Mouse (Mus musculus): ENCODE measurements around the gene Nup35. TPM values are rescaled to one million over a fixed set of nuclear protein-coding genes. Genes with fewer than 3 reads are reported as not detected.

Nup35 gene
- total and polyA plus RNA-seq, 2 experiments from 2014 or later, result 30.4 to 48.1 TPM

DNA sequence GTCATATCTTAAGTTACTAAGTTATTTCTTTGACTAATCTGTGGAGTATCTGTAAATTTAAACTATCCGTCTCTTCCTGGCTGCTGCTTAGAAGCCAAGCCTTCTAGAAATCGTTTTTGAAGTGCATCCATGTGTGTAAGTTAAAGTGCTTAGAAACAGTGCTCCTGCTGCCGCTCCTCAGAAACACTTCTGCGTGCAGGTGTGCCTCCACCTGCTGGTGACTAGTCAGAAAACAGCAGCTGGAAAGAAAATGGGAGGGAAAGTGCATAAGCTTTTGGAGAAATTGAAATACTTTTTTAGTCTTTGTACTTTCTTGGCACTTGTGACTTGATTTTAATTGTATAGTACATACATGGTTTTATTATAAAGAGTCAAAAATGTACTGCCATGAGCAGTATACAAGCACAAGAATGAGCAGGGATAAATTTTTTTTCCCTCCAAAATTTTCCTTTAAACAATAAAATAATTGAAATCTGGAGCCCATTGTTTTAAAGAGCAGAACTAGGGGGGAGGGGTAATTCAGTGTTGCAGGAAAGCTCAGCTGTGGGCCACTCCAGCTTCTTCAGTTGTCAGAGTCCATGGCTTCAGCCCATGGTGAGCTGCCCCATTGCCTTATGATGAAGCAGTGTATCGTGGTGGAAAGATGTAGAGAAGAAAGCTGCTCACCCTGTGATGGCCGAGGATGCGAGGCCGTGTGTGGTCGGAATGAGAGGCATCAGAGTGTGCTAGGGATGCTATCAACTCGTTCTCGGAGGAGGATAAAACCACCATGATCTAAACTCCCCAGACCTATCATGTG is 53.0 kb downstream of the Nup35 start:
- Histone ChIP-seq H3K27me3 (ENCODE audit: insufficient read depth, low read length) (no peaks in the 10 kb centered on the region), H3K9me3 (ENCODE audit: low read length) (no peaks in the 10 kb centered on the region), H3K4me3 (ENCODE audit: low read length) (no peak overlapping the region), H3K36me3 (ENCODE audit: insufficient read depth, low read length) (no peaks in the 10 kb centered on the region), H3K4me1 (ENCODE audit: insufficient read depth, low read length) (no peaks in the 10 kb centered on the region), H3K27ac (no peak overlapping the region), H3K4me2 (ENCODE audit: low read depth, low read length) (no peak overlapping the region), H3K9ac (replicated peaks; ENCODE audit: low read length) (no peak overlapping the region)
- TF ChIP-seq CTCF (IDR thresholded peaks at IDR 0.05; ENCODE audit: low read depth), result peak; percentile 70
- DNase-seq (ENCODE audit: low spot score) (peak; percentile 61), ATAC-seq (peak; percentile 29; the same call in 1 of the 2 replicates)
- WGBS, result 75% methylated on average over 11 of the region's 11 CpGs

DNA sequence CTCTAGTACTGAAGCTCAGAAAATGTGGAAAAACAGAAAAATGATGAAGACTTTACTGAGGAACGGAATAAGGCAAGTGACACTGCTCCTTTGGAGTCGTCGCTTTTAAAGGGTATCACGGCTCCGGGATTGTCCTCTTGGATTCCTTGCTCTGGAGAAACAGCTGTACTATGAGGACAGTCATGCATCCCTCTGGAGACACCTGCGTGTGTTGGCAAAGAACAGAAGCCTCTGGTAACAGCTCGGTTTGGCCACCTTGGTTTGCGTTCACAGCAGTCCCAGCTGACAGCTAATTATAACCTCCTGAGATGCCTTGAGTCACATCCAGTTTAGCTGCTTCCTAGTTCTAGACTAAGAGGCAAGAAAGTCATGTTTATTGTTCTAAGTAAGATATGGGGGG is 61.8 kb downstream of the Nup35 start:
- DNase-seq (ENCODE audit: low spot score), result no peak
- H3K4me2 ChIP-seq (ENCODE audit: low read depth, low read length), result no peak overlapping the region
- H3K27me3 ChIP-seq (ENCODE audit: insufficient read depth, low read length), result no peaks in the 10 kb centered on the region
- H3K4me3 ChIP-seq (ENCODE audit: low read length), result no peak overlapping the region
- H3K36me3 ChIP-seq (ENCODE audit: insufficient read depth, low read length), result no peaks in the 10 kb centered on the region
- 86% methylated on average over 8 of the region's 8 CpGs for WGBS
- TF ChIP-seq CTCF (IDR thresholded peaks at IDR 0.05; ENCODE audit: low read depth), result no peak
- no peaks in the 10 kb centered on the region for H3K4me1 ChIP-seq (ENCODE audit: insufficient read depth, low read length)
- no peak overlapping the region for H3K27ac ChIP-seq
- ATAC-seq, result no peak
- no peaks in the 10 kb centered on the region for H3K9me3 ChIP-seq (ENCODE audit: low read length)
- no peak overlapping the region for H3K9ac ChIP-seq (replicated peaks; ENCODE audit: low read length)

DNA sequence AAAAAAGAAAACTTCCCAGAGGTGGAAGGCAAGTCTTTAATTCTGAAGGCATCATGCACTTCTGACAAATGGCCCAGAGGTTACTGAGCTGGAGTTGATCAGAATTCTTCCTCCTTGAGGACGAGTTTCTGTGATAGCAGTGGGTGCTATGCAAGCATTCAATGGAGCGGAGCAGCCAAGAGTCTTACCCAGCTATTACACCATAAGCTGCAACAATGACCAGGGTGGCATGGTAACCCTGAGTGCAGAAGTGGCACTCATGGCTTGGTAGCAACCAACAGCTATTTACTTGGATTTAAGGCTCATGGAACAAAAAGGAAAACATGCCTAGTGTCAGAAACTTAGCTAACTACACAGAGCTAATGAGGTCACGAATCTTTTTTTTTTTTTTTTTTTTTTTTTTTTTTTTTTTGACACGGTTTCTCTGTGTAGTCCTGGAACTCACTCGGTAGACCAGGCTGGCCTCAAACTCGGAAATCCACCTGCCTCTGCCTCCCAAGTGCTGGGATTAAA is 66.7 kb downstream of the Nup35 start:
- no peaks in the 10 kb centered on the region for H3K9me3 ChIP-seq (ENCODE audit: low read length)
- no peak overlapping the region for H3K27ac ChIP-seq
- TF ChIP-seq CTCF (IDR thresholded peaks at IDR 0.05; ENCODE audit: low read depth), result no peak
- ATAC-seq (no peak), DNase-seq (ENCODE audit: low spot score) (no peak)
- H3K36me3 ChIP-seq (ENCODE audit: insufficient read depth, low read length), result no peaks in the 10 kb centered on the region
- H3K27me3 ChIP-seq (ENCODE audit: insufficient read depth, low read length), result no peaks in the 10 kb centered on the region
- WGBS, result 79% methylated on average over 6 of the region's 6 CpGs
- H3K4me1 ChIP-seq (ENCODE audit: insufficient read depth, low read length), result no peaks in the 10 kb centered on the region
- H3K9ac ChIP-seq (replicated peaks; ENCODE audit: low read length), result no peak overlapping the region
- H3K4me3 ChIP-seq (ENCODE audit: low read length), result no peak overlapping the region
- no peak overlapping the region for H3K4me2 ChIP-seq (ENCODE audit: low read depth, low read length)

DNA sequence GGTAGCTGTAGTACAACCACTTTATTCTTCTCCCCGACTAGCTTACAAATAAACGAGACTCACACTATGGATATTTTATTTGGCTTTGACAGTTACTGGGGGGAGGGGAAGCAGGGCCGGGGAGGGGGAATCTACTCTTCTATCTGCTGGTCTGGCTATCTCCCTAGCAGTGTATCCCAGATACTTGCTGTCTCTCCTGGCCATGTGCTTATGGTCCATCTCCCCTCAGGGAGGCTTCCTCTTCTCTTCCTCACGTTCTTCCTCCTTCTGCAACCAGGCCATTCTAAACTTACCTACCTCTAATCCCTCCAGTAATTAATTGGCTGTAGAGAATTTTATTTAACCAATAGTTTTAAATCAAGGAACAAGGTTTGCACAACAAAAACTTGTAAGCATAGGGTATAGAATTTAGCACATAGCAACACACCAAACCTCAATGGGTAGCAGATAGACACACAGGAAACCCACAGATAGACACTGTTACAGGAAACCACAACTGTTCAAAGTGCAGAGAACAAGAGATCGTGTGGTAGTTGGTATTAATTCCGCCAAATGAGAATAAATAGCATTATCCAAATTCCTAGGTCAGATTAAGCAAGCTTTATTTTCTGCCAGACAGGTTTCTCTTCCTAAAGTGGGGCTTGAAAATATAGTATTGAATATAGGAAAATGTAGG is 67.5 kb downstream of the Nup35 start:
- Histone ChIP-seq H3K4me3 (ENCODE audit: low read length) (no peak overlapping the region), H3K27ac (no peak overlapping the region), H3K4me2 (ENCODE audit: low read depth, low read length) (no peak overlapping the region), H3K9me3 (ENCODE audit: low read length) (no peaks in the 10 kb centered on the region), H3K27me3 (ENCODE audit: insufficient read depth, low read length) (no peaks in the 10 kb centered on the region), H3K9ac (replicated peaks; ENCODE audit: low read length) (no peak overlapping the region), H3K4me1 (ENCODE audit: insufficient read depth, low read length) (no peaks in the 10 kb centered on the region), H3K36me3 (ENCODE audit: insufficient read depth, low read length) (no peaks in the 10 kb centered on the region)
- 84% methylated on average over 6 of the region's 6 CpGs for WGBS
- DNase-seq (ENCODE audit: low spot score), result no peak
- no peak for TF ChIP-seq CTCF (IDR thresholded peaks at IDR 0.05; ENCODE audit: low read depth)
- no peak for ATAC-seq

GRCm38 (mm10) chr2:80688261-80688660 is 71.2 kb downstream of the Nup35 start:
- no peaks in the 10 kb centered on the region for H3K27me3 ChIP-seq (ENCODE audit: insufficient read depth, low read length)
- H3K36me3 ChIP-seq (ENCODE audit: insufficient read depth, low read length), result no peaks in the 10 kb centered on the region
- no peak overlapping the region for H3K27ac ChIP-seq
- 56% methylated on average over 4 of the region's 4 CpGs for WGBS
- ATAC-seq (no peak), DNase-seq (ENCODE audit: low spot score) (no peak)
- H3K4me1 ChIP-seq (ENCODE audit: insufficient read depth, low read length), result no peaks in the 10 kb centered on the region
- no peak overlapping the region for H3K4me2 ChIP-seq (ENCODE audit: low read depth, low read length)
- no peak overlapping the region for H3K4me3 ChIP-seq (ENCODE audit: low read length)
- no peak for TF ChIP-seq CTCF (IDR thresholded peaks at IDR 0.05; ENCODE audit: low read depth)
- H3K9me3 ChIP-seq (ENCODE audit: low read length), result no peaks in the 10 kb centered on the region
- H3K9ac ChIP-seq (replicated peaks; ENCODE audit: low read length), result no peak overlapping the region

DNA sequence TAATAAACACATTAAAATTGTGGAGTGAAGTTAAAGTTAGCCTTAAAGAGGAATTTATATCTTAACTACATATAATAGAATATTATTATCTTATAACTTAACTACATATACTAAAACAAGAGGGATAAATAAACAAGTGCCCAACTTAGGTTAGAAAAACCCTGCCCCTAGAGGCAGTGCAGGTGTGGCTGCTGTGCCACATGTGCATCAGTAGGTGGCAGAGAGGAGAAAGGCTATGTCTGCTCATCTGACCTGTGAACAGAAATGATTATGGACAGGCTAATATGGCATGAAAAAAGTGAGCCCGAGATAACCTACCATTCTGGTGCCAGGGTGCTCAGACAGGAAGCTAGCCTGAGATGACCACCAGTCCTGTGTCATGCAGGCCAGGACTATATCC is 90.4 kb downstream of the Nup35 start:
- H3K4me2 ChIP-seq (ENCODE audit: low read depth, low read length), result no peak overlapping the region
- H3K27me3 ChIP-seq (ENCODE audit: insufficient read depth, low read length), result no peaks in the 10 kb centered on the region
- H3K4me3 ChIP-seq (ENCODE audit: low read length), result no peak overlapping the region
- H3K9ac ChIP-seq (replicated peaks; ENCODE audit: low read length), result no peak overlapping the region
- no peak for DNase-seq (ENCODE audit: low spot score)
- H3K9me3 ChIP-seq (ENCODE audit: low read length), result no peaks in the 10 kb centered on the region
- H3K27ac ChIP-seq, result no peak overlapping the region
- TF ChIP-seq CTCF (IDR thresholded peaks at IDR 0.05; ENCODE audit: low read depth), result no peak; the same call in 1 of the 2 replicates
- H3K4me1 ChIP-seq (ENCODE audit: insufficient read depth, low read length), result no peaks in the 10 kb centered on the region
- no peak for ATAC-seq
- 73% methylated on average over 1 of the region's 1 CpGs for WGBS
- no peaks in the 10 kb centered on the region for H3K36me3 ChIP-seq (ENCODE audit: insufficient read depth, low read length)

MicroRNAs within 50 kb of the gene (microRNA counts, 519-probe panel; counts per million panel counts)
- microRNA mmu-miR-684, result 948 counts per million, percentile 11 among the panel's probes with 10 or more counts

Small RNA genes lying within 50 kb of the gene (microRNA-seq; reads per million reads assigned to microRNA genes)
- gene Mir684-1, result 0 reads per million in 2 experiments

Other genes with a start within 250 kb of the Nup35 start
- 9.5 and 10.6 TPM in 2 replicates for gene Frzb, start 169.6 kb upstream of the Nup35 start, total RNA-seq (2014; rRNA removed)
- 9.3 and 9.9 TPM in 2 replicates for gene Frzb, start 169.6 kb upstream of the Nup35 start, polyA plus RNA-seq (2015; fragmentation: Nextera tagmentation; extraction: Ambion mirVana)
- gene Nckap1, start 35.9 kb upstream of the Nup35 start, total RNA-seq (2014; rRNA removed), result 112 and 119 TPM in 2 replicates
- 80.2 and 81.9 TPM in 2 replicates for gene Nckap1, start 35.9 kb upstream of the Nup35 start, polyA plus RNA-seq (2015; fragmentation: Nextera tagmentation; extraction: Ambion mirVana)
- gene Dusp19, start 191 bp upstream of the Nup35 start, total RNA-seq (2014; rRNA removed), result 14.7 and 17.5 TPM in 2 replicates
- 11.4 and 11.5 TPM in 2 replicates for gene Dusp19, start 191 bp upstream of the Nup35 start, polyA plus RNA-seq (2015; fragmentation: Nextera tagmentation; extraction: Ambion mirVana)

Measured in hindbrain, postnatal 0 days (tissue).